Mouse (Mus musculus): ENCODE data around the gene Sdr9c7. TPM values are rescaled to one million over a fixed set of nuclear protein-coding genes. Genes with fewer than 3 reads are reported as not detected.

Sdr9c7 gene
- total and polyA plus RNA-seq, 3 experiments: not detected

DNA sequence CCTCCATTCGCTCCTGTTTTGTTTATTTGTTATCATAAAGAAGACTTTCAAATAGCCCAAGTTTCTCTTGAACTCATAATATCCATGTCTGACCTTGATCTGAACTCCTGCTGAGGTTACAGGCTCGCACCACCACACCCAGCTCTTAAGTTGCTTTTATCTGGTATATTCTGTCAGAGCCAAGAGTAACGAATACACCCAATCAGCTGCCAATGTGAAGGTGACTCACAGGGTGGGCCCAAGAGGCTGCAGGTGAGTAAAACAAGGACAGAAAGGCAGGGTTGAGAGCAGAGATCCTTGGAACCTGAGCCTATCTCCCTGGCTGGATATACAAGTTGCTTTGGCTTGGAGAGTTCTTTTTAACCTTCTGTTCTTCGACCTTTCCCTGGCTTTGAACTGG lies 56.7 kb downstream of the Sdr9c7 start:
- Histone ChIP-seq H3K4me1 (ENCODE audit: control insufficient read depth in 1 of 2, insufficient read depth in 2 of 2, low read length in 2 of 2) (peaks cover 0 to 6% of the 10 kb centered on the region in 2 experiments; a peak in 1 of 4 replicates), H3K36me3 (ENCODE audit: control insufficient read depth in 1 of 2, insufficient read depth in 2 of 2, low read length in 2 of 2) (no peaks in the 10 kb centered on the region), H3K4me3 (ENCODE audit: control insufficient read depth in 1 of 2, insufficient read depth in 1 of 2, low read depth in 2 of 2, low read length in 2 of 2) (no peak overlapping the region), H3K9me3 (replicated peaks; ENCODE audit: insufficient read depth, low read length) (no peaks in the 10 kb centered on the region), H3K27me3 (ENCODE audit: control insufficient read depth in 1 of 2, insufficient read depth in 2 of 2, low read length in 2 of 2) (peaks cover 0 to 8% of the 10 kb centered on the region in 2 experiments; a peak in 2 of 4 replicates), H3K9ac (ENCODE audit: control insufficient read depth, low read depth, low read length, poor library complexity, severe bottlenecking) (no peak overlapping the region), H3K27ac (ENCODE audit: control insufficient read depth, low read depth, low read length) (no peak overlapping the region), H3K79me2 (ENCODE audit: control insufficient read depth, insufficient read depth, low read length, poor library complexity) (no peaks in the 10 kb centered on the region)
- TF ChIP-seq EP300 (IDR thresholded peaks at IDR 0.05; ENCODE audit: low read depth in 1 of 2, low read length in 2 of 2) (no peak), CHD1 (IDR thresholded peaks at IDR 0.05; ENCODE audit: low read depth, low read length) (no peak), TAL1 (IDR thresholded peaks at IDR 0.05; ENCODE audit: low read length) (no peak), ETS1 (IDR thresholded peaks at IDR 0.05; ENCODE audit: low read depth, low read length) (no peak), E2F4 (IDR thresholded peaks at IDR 0.05; ENCODE audit: borderline replicate concordance, low read depth, low read length) (no peak), ELF1 (IDR thresholded peaks at IDR 0.05; ENCODE audit: low read depth, low read length) (no peak), MYC (IDR thresholded peaks at IDR 0.05; ENCODE audit: low read depth, low read length) (no peak), KAT2A (conservative IDR thresholded peaks at IDR 0.05; ENCODE audit: low read depth, low read length) (no peak), MAX (IDR thresholded peaks at IDR 0.05; ENCODE audit: low read length) (no peak), POLR2A (IDR thresholded peaks at IDR 0.05; ENCODE audit: control insufficient read depth in 1 of 2, insufficient read depth in 1 of 2, low read depth in 1 of 2, low read length in 2 of 2, poor library complexity in 1 of 2) (no peak), MXI1 (IDR thresholded peaks at IDR 0.05; ENCODE audit: low read depth, low read length) (no peak), USF2 (IDR thresholded peaks at IDR 0.05; ENCODE audit: borderline replicate concordance in 1 of 2, insufficient read depth in 1 of 2, low read depth in 1 of 2, low read length in 2 of 2) (no peak), MEF2A (IDR thresholded peaks at IDR 0.05; ENCODE audit: extremely low read depth, insufficient replicate concordance, low read depth, low read length, poor library complexity, severe bottlenecking) (no peak), ZKSCAN1 (IDR thresholded peaks at IDR 0.05; ENCODE audit: low read depth, low read length) (no peak), RAD21 (IDR thresholded peaks at IDR 0.05; ENCODE audit: low read depth, low read length) (no peak), POLR2AphosphoS5 (IDR thresholded peaks at IDR 0.05; ENCODE audit: borderline replicate concordance, low read depth, low read length) (no peak), MAFK (IDR thresholded peaks at IDR 0.05; ENCODE audit: borderline replicate concordance, low read depth, low read length) (no peak)
- DNase-seq (ENCODE audit: low read depth, low spot score): peak; percentile 20

DNA sequence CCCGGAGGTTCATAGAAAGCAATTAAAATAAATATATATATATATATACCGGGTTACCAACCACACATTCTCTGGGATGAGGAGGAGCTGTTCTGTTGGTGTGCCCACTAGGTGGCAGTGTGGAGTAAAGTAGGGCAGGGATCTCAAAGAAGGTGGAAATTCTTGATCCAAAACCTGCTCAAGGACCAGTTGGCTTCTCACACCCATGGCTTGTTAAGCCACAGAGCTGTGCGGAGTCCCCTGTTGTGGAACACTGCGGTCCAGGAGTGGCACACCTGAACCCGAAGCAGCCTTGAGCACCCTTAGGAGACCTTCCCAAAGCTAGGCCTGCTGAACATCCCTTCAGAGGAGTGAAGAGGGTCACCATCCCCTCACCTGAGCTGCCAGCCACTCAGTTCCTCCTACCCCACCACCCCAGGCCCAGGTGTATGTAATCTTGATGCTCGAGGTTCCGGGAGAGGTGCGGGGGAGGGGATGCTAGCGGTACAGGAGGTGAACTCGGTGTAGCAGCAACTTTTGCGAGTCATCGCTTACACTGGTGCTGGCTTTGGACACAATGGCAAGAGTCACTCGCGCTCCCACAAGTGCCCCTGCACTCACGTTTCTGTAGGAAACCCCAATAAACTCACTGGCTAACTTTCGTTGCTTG lies 58.0 kb downstream of the Sdr9c7 start:
- Histone ChIP-seq H3K27me3 (ENCODE audit: control insufficient read depth in 1 of 2, insufficient read depth in 2 of 2, low read length in 2 of 2) (peaks cover 0 to 7% of the 10 kb centered on the region in 2 experiments; a peak in 2 of 4 replicates), H3K4me1 (ENCODE audit: control insufficient read depth in 1 of 2, insufficient read depth in 2 of 2, low read length in 2 of 2) (peaks cover 0 to 6% of the 10 kb centered on the region in 2 experiments; a peak in 1 of 4 replicates), H3K36me3 (ENCODE audit: control insufficient read depth in 1 of 2, insufficient read depth in 2 of 2, low read length in 2 of 2) (no peaks in the 10 kb centered on the region), H3K9me3 (replicated peaks; ENCODE audit: insufficient read depth, low read length) (no peaks in the 10 kb centered on the region), H3K9ac (ENCODE audit: control insufficient read depth, low read depth, low read length, poor library complexity, severe bottlenecking) (no peak overlapping the region), H3K27ac (ENCODE audit: control insufficient read depth, low read depth, low read length) (no peak overlapping the region), H3K79me2 (ENCODE audit: control insufficient read depth, insufficient read depth, low read length, poor library complexity) (no peaks in the 10 kb centered on the region), H3K4me3 (ENCODE audit: control insufficient read depth in 1 of 2, insufficient read depth in 1 of 2, low read depth in 2 of 2, low read length in 2 of 2) (no peak overlapping the region)
- TF ChIP-seq SMC3 (IDR thresholded peaks at IDR 0.05; ENCODE audit: low read depth, low read length) (peak; percentile 78), RAD21 (IDR thresholded peaks at IDR 0.05; ENCODE audit: low read depth, low read length) (peak; percentile 49), KAT2A (conservative IDR thresholded peaks at IDR 0.05; ENCODE audit: low read depth, low read length) (no peak), ZC3H11A (IDR thresholded peaks at IDR 0.05; ENCODE audit: low read depth, low read length) (0 out of 2 replicates have a peak, but pooled peaks have one; percentile 39), CTCF (IDR thresholded peaks at IDR 0.05 in 2 of 3, conservative IDR thresholded peaks at IDR 0.05 in 1 of 3; ENCODE audit: control insufficient read depth in 1 of 3, insufficient read depth in 1 of 3, low read depth in 2 of 3, low read length in 3 of 3, poor library complexity in 1 of 3, severe bottlenecking in 1 of 3) (peak; percentile 72 to 81 (median 72))
- peak; percentile 68 for DNase-seq (ENCODE audit: low read depth, low spot score)
